Mouse (Mus musculus): ENCODE results near the gene Erg.

The Erg gene

DNA sequence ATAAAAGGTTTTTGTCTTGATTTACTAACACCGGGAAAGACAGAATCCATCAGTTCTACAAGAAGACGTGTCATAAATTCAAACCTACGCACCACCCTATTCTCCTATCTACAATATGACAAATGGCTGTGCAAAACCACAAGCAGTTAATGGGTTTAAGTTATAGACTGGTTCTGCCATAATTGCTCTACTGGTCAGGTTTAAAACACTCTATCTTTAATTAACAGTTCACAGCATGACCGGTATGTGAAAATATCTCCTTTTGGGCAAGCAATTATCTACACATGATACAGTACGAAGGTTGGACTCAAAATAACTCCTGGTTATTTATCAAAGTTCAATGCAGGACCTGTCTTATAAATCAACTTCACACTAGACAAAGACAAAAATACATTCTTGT lies 107.8 kb downstream of the Erg start:
- DNase-seq (ENCODE audit: low read depth), result no peak

GRCm38 (mm10) chr16:95475041-95475440 lies 111.4 kb downstream of the Erg start:
- no peak for DNase-seq (ENCODE audit: low read depth)

- no peak for DNase-seq (ENCODE audit: low read depth)
Observed at GRCm38 (mm10) chr16:95473946-95474345, 112.4 kb downstream of the Erg start.

DNA sequence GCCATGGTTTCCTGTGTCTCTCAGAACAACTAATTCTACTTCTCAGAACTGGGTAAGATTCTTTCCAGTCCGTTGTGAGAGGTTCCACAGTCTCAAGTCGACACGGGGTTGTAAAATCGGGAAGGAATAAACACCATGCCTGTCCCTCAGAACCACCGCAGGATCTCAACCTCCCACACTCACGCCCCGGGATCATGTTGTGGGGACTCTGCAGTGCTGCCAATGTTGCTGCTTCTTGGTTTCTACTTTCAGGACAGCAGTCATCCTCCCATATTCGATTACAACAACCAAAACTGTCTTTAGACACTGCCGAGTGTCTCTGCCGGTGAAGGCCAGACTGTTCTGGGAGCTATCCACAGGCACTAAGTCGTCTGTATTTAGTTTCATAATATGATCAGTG lies 113.6 kb downstream of the Erg start:
- no peak for DNase-seq (ENCODE audit: low read depth)

GRCm38 (mm10) chr16:95469262-95470139 lies 116.9 kb downstream of the Erg start:
- DNase-seq (ENCODE audit: low read depth), result no peak

GRCm38 (mm10) chr16:95467893-95468292 lies 118.5 kb downstream of the Erg start:
- DNase-seq (ENCODE audit: low read depth), result no peak

GRCm38 (mm10) chr16:95466548-95466947 lies 119.8 kb downstream of the Erg start:
- no peak for DNase-seq (ENCODE audit: low read depth)

- no peak for DNase-seq (ENCODE audit: low read depth)
Observed at GRCm38 (mm10) chr16:95464609-95465008, 121.8 kb downstream of the Erg start.

GRCm38 (mm10) chr16:95463796-95464195 lies 122.6 kb downstream of the Erg start:
- DNase-seq (ENCODE audit: low read depth), result no peak

- DNase-seq (ENCODE audit: low read depth), result no peak
Observed at GRCm38 (mm10) chr16:95461941-95462340, 124.5 kb downstream of the Erg start.

- no peak for DNase-seq (ENCODE audit: low read depth)
Observed at GRCm38 (mm10) chr16:95460336-95460735, 126.1 kb downstream of the Erg start.

DNA sequence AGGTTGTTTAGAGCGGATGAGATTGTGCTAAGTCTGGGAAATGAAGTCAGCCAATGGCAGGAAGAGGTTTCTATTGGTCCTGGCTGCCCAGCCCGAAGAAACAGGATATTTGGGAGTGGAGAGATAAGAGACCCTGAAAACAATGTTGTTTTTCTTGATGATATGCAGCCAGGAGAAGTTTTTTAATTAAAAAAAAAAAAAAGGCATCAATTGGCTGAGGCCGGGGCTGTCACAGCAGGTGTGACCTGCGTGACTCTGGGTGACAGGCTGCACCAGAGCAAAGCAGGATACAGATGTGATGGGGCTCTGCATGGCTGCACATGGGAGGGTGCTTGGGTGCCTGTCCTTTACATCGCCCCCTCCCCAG lies 127.1 kb downstream of the Erg start:
- no peak for DNase-seq (ENCODE audit: low read depth)

- DNase-seq (ENCODE audit: low read depth), result no peak
Observed at GRCm38 (mm10) chr16:95458590-95459324, 127.6 kb downstream of the Erg start.

GRCm38 (mm10) chr16:95457006-95457405 lies 129.4 kb downstream of the Erg start:
- DNase-seq (ENCODE audit: low read depth), result no peak

DNA sequence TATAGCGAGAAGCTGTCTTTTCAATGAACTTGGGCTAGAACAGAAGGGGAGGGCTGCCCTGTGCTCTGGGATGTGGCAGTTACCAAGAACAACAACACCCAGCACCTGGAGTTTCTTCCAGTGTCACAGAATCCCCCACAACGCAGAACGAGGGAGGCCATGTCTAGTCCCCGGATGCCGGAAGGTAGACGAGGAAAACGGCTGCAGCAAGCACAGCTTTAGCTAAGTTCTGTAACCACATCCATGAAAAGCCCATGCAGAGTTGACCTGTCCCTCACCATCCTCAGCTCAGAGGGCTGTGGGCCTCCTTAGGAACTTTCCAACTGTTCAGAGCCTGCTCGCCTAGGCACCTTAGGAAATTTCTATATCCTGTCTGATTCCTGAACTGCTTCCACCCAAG lies 130.5 kb downstream of the Erg start:
- no peak for DNase-seq (ENCODE audit: low read depth)

- DNase-seq (ENCODE audit: low read depth), result no peak
Observed at GRCm38 (mm10) chr16:95455461-95455860, 130.9 kb downstream of the Erg start.

GRCm38 (mm10) chr16:95452411-95452810 lies 134.0 kb downstream of the Erg start:
- DNase-seq (ENCODE audit: low read depth), result no peak

GRCm38 (mm10) chr16:95449361-95449725 lies 137.1 kb downstream of the Erg start:
- no peak for DNase-seq (ENCODE audit: low read depth)

- no peak for DNase-seq (ENCODE audit: low read depth)
Observed at GRCm38 (mm10) chr16:95448643-95449360, 137.6 kb downstream of the Erg start.

DNA sequence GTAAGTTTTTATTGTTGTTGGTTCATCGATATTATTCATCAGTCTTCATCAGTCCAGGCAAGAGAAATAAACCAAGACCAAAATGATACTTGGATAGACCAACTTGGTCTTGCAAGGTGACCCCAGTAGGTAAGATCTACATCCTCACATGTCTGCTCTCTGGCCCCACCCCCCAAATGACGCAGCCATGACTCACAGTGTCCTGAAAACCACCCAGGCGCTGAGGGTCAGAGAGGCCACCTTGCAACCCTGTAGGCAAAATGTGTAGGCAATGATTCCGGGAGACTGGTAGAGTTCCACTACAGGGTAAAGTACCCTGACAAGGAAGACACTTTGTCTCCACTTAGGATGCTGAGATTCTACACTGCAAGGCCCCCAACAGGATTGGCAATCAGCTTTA lies 138.5 kb downstream of the Erg start:
- DNase-seq (ENCODE audit: low read depth), result no peak

DNA sequence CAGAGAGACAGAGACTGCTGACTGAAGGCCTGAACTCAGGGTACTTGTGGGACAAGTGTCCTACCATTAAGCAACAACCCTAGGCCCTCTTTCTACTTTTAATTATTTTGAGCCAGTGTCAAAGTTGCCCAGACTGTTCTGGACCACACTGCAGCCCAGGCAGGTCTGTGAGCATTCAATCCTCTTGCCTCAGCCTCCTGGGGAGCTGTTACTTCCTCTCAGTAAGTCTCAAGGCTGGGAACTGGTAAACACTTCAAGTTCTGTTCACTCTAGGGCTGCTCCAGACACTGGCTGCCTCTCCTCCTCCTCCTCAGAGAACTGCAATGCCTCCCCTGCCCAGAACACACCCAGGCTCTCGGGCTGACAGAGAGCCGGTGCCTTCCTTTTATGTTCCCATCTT lies 140.0 kb downstream of the Erg start:
- DNase-seq (ENCODE audit: low read depth), result no peak

GRCm38 (mm10) chr16:95442023-95442422 lies 144.4 kb downstream of the Erg start:
- DNase-seq (ENCODE audit: low read depth), result no peak

DNA sequence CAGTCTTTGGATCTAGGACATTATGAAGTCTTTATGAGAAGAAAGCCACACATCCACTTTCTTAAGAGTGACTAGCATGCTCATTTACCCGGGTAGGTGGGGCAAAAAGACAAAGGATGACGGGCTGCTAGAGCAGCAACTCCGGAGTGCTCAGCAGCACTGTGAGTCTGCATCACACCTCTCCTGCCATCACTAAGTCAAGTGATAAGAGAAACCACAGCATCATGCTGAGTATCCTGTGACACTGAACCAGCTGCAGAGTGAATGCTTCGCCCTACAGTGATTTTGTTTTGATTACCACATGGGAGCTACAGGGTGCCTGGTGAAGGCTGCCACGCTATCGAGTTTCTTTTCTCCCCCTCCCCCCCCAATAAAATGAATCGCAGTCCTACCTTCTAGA lies 145.2 kb downstream of the Erg start:
- no peak for DNase-seq (ENCODE audit: low read depth)
